Mouse (Mus musculus) heart, embryonic 16.5 days (tissue): ENCODE measurements around the gene A4galt. TPM values are rescaled to one million over a fixed set of nuclear protein-coding genes. Genes with fewer than 3 reads are reported as not detected.

ENCODE experiments used
- ATAC-seq: fragments of 200-750 bp; cut with Nextera tagmentation; replicated peaks from 2 replicates; pipeline ENCODE4 v1.8.0; 2017; ENCODE audit warnings: moderate number of reproducible peaks; ENCODE audit not compliant: insufficient read depth, low FRiP score; ENCODE audit errors: extremely low read depth
- H3K27ac ChIP-seq: fragments of 300-500 bp; sonication (generic); 2 replicates; pipeline ENCODE4 v1.5.1; 2014; ENCODE audit warnings: mild to moderate bottlenecking, low read length, control low read depth, moderate library complexity
- H3K27me3 ChIP-seq: fragments of 300-500 bp; sonication (generic); 2 replicates; pipeline ENCODE4 v1.6.1; 2014; ENCODE audit warnings: low read length, mixed read lengths; ENCODE audit not compliant: control insufficient read depth, insufficient read depth
- H3K36me3 ChIP-seq: fragments of 300-500 bp; sonication (generic); 2 replicates; pipeline ENCODE4 v1.6.1; 2014; ENCODE audit not compliant: control insufficient read depth, insufficient read depth
- H3K4me1 ChIP-seq: fragments of 300-500 bp; sonication (generic); 2 replicates; pipeline ENCODE4 v1.6.1; 2014; ENCODE audit warnings: low read length, mixed read lengths; ENCODE audit not compliant: control insufficient read depth, insufficient read depth
- H3K4me2 ChIP-seq: fragments of 300-500 bp; sonication (generic); 2 replicates; pipeline ENCODE4 v1.6.1; 2014; ENCODE audit warnings: low read depth, mild to moderate bottlenecking, control low read depth, low read length
- H3K4me3 ChIP-seq: fragments of 300-500 bp; sonication (generic); 2 replicates; pipeline ENCODE4 v1.5.1; 2014; ENCODE audit warnings: mild to moderate bottlenecking, control low read depth, low read length
- H3K9ac ChIP-seq: fragments of 300-500 bp; sonication (generic); 2 replicates; pipeline ENCODE4 v1.6.1; 2014; ENCODE audit warnings: low read length, control low read depth
- H3K9me3 ChIP-seq: fragments of 300-500 bp; sonication (generic); replicated peaks from 2 replicates; pipeline ENCODE4 v1.6.1; 2016; ENCODE audit warnings: low read length; ENCODE audit not compliant: control insufficient read depth
- WGBS: fragments of 180-500 bp; shearing (Covaris S2); extraction: QIAGEN DNeasy Blood & Tissue Kit; methylation state at CpG from one replicate; pipeline ENCODE4 v1.1.7; 2014; 5-methylcytosine and 5-hydroxymethylcytosine counted together
- polyA plus RNA-seq: library from polyadenylated mRNA; unstranded; fragments of >200 nt; fragmentation: Nextera tagmentation; extraction: Ambion mirVana; gene quantifications from 2 replicates; pipeline ENCODE4 v1.2.1, GENCODE M21; 2015

Gene A4galt
- polyA plus RNA-seq, 1 experiment from 2014 or later, result 1.3 TPM

DNA sequence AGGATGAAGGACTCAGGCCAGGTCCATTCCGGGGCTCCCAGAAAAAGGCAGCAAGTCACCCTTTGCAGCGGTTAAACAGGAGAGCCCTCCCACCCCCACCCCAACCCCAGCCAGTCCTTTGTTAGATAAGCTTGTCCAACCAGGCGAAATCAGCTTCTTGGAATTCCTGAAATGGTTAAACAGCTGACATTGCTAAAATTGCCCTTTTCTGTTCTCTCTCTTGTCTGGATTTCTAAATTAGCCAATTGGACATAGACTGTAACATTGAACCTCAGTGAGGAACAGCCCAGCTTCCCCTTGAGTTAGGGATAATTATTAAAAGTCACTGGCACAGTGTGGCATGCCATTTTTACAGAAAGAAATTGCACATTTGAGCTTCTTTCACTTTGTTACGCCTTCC lies 49.2 kb downstream of the A4galt start:
- Histone ChIP-seq H3K27ac (no peak overlapping the region), H3K4me1 (no peaks in the 10 kb centered on the region), H3K9ac (no peak overlapping the region), H3K9me3 (no peaks in the 10 kb centered on the region), H3K4me3 (no peak overlapping the region), H3K27me3 (no peaks in the 10 kb centered on the region), H3K4me2 (no peak overlapping the region), H3K36me3 (no peaks in the 10 kb centered on the region)
- no peak for ATAC-seq
- 54% methylated on average over 4 of the region's 4 CpGs for WGBS

- H3K4me3 ChIP-seq, result no peak overlapping the region
- no peak overlapping the region for H3K27ac ChIP-seq
- H3K9ac ChIP-seq, result no peak overlapping the region
- H3K36me3 ChIP-seq, result no peaks in the 10 kb centered on the region
- H3K9me3 ChIP-seq, result peaks cover 3% of the 10 kb centered on the region; the same call in 1 of the 2 replicates
- H3K4me1 ChIP-seq, result no peaks in the 10 kb centered on the region
- 93% methylated on average over 4 of the region's 4 CpGs for WGBS
- no peaks in the 10 kb centered on the region for H3K27me3 ChIP-seq
- H3K4me2 ChIP-seq, result no peak overlapping the region
- ATAC-seq, result no peak
These were observed 58.2 kb downstream of the A4galt start for GRCm38 (mm10) chr15:83193413-83193812.

DNA sequence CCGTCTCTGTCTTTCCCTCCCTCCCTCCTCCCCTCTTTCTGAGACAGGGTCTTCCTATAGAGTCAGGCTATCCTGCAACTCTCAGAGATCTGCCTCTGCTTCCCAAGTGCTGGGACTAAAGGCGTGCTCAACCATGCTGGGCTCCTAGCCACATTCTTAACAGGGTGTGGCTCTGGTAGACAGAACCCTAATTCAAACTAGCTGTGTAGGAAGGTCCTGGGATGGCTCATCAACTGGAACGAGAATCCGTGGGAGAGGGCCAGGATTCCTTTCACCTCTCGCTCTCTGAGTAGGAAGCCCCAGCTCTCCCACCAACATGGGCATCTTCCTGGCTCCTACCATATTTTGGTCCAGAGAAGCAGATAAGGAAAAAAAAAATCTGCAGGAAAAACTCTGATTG lies 69.2 kb downstream of the A4galt start:
- H3K27ac ChIP-seq, result no peak overlapping the region
- WGBS, result 54% methylated on average over 5 of the region's 5 CpGs

GRCm38 (mm10) chr15:83181800-83182330 lies 69.7 kb downstream of the A4galt start:
- Histone ChIP-seq H3K27me3 (no peaks in the 10 kb centered on the region), H3K27ac (no peak overlapping the region), H3K4me3 (no peak overlapping the region), H3K9me3 (no peaks in the 10 kb centered on the region), H3K4me1 (no peaks in the 10 kb centered on the region), H3K4me2 (no peak overlapping the region), H3K9ac (no peak overlapping the region), H3K36me3 (no peaks in the 10 kb centered on the region)
- ATAC-seq, result no peak
- 41% methylated on average over 4 of the region's 4 CpGs for WGBS

More for the DNA sequence above, 69.2 kb downstream of the A4galt start:
- H3K9ac ChIP-seq, result no peak overlapping the region
- H3K9me3 ChIP-seq, result no peaks in the 10 kb centered on the region
- H3K4me2 ChIP-seq, result no peak overlapping the region
- ATAC-seq, result no peak
- H3K4me1 ChIP-seq, result no peaks in the 10 kb centered on the region
- H3K36me3 ChIP-seq, result no peaks in the 10 kb centered on the region
- H3K4me3 ChIP-seq, result no peak overlapping the region
- H3K27me3 ChIP-seq, result no peaks in the 10 kb centered on the region

DNA sequence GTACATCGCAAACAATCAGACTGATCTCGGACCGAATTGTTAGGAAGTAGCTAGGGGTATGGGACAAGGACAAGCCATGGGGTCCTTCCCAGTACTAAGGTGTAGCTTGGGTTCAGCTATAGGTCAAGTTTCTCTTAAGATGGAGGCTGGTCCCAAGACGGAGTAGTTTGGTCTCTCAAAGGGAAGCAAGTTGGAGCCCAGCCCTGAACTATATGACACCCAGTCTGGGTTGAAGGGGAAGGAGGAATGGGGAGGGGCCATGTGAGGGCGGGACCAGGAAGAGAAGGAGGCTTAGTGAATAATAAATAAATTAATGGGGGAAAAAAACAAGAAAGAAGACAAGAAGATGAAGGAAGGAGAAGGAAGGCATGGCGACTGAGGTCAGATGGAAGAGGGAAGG lies 71.6 kb downstream of the A4galt start:
- Histone ChIP-seq H3K4me3 (no peak overlapping the region), H3K9ac (no peak overlapping the region), H3K36me3 (no peaks in the 10 kb centered on the region), H3K27ac (no peak overlapping the region), H3K9me3 (no peaks in the 10 kb centered on the region), H3K4me1 (no peaks in the 10 kb centered on the region), H3K27me3 (no peaks in the 10 kb centered on the region), H3K4me2 (no peak overlapping the region)
- 81% methylated on average over 6 of the region's 6 CpGs for WGBS
- no peak for ATAC-seq

Other genes with a start within 250 kb of the A4galt start
- 2.3 and 3.2 TPM in 2 replicates for gene Nfam1, start 218.5 kb downstream of the A4galt start, polyA plus RNA-seq
- gene Serhl, start 162.3 kb downstream of the A4galt start, polyA plus RNA-seq, result 77.1 and 80.5 TPM in 2 replicates
- 43.3 and 47.3 TPM in 2 replicates for gene Rrp7a, start 129.0 kb downstream of the A4galt start, polyA plus RNA-seq
- gene Poldip3, start 102.4 kb downstream of the A4galt start, polyA plus RNA-seq, result 75.9 and 79.0 TPM in 2 replicates
- gene Cyb5r3, start 79.2 kb downstream of the A4galt start, polyA plus RNA-seq, result 146 and 155 TPM in 2 replicates
- 42.0 and 44.6 TPM in 2 replicates for gene Arfgap3, start 98.5 kb upstream of the A4galt start, polyA plus RNA-seq
- 73.3 and 74.2 TPM in 2 replicates for gene Pacsin2, start 212.8 kb upstream of the A4galt start, polyA plus RNA-seq